Mouse (Mus musculus): ENCODE data around the gene Sh3bp2. TPM values are rescaled to one million over a fixed set of nuclear protein-coding genes. Genes with fewer than 3 reads are reported as not detected.
A peak's percentile ranks its signal among the peaks of the same experiment; 100 is the strongest.

Gene Sh3bp2
- polyA plus RNA-seq, 1 experiment, result 132 TPM

DNA sequence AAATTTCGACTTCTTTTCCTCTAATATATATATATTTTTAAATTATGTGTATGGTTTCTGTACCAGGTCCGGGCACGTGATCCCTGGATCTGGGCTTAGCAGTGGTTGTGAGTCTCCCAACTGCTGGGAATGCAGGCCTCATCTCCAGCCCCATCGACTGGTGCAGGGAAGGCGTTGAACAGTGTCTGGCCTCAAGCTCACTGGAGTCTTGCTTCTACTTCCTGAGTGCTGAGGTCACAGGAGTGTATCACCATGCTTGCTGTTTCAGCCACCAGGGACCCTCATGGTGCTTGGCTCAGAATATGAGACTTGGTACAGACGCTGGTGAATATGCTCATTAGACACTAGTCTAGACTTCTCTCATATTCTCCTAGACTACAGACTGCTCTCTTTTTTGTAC, 67.0 kb downstream of the Sh3bp2 start:
- no peak overlapping the region for H3K4me3 ChIP-seq (ENCODE audit: insufficient read depth, low read length)
- TF ChIP-seq POLR2A (IDR thresholded peaks at IDR 0.05; ENCODE audit: borderline replicate concordance, low read depth, low read length) (no peak), CTCF (IDR thresholded peaks at IDR 0.05; ENCODE audit: low read depth, low read length) (no peak)
- H3K27ac ChIP-seq (ENCODE audit: insufficient read depth, low read depth, low read length), result no peak overlapping the region
- peaks cover 12% of the 10 kb centered on the region for H3K4me1 ChIP-seq (ENCODE audit: control insufficient read depth, insufficient read depth, low read length)

DNA sequence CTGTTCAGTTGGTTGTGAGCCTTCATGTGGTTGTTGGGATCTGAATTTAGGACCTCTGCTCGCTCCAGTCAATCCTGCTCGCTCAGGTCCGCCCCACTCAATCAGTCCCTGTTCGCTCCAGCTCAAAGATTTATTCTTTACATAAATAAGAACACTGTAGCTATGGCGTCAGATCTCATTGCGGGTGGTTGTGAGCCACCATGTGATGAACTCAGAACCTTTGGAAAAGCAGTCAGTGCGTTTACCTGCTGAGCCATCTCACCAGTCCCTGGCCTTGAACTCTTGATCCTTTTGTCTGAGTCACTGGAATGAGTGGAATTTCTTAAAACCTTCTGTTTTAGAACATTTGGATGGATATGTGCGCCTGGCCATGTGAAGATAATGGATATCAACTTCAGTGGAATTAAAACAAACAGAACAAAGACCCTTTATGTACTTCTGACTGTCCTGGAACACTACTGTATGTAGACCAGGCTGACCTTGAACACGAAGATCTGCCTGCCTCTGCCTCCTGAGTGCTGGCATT, 67.6 kb downstream of the Sh3bp2 start:
- H3K27ac ChIP-seq (ENCODE audit: insufficient read depth, low read depth, low read length), result no peak overlapping the region
- no peak overlapping the region for H3K4me3 ChIP-seq (ENCODE audit: insufficient read depth, low read length)
- TF ChIP-seq POLR2A (IDR thresholded peaks at IDR 0.05; ENCODE audit: borderline replicate concordance, low read depth, low read length), result no peak
- no peak for TF ChIP-seq CTCF (IDR thresholded peaks at IDR 0.05; ENCODE audit: low read depth, low read length)
- H3K4me1 ChIP-seq (ENCODE audit: control insufficient read depth, insufficient read depth, low read length), result peaks cover 12% of the 10 kb centered on the region

DNA sequence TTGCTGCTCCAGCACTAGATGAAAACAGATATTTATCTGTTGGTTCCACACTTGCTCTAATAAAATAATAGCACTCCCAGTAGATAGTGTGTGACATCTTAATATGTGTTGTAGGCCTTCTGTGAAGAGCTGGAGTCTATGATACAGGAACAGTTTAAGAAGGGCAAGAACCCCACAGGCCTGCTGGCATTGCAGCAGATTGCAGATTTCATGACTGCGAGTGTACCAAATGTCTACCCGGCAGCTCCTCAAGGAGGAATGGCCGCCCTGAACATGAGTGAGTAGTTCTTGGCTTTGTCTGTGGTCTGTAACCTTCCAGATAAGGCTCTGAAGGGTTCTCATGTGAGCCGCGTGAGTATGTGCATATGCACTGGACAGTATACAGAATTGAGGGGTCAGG, 78.9 kb downstream of the Sh3bp2 start:
- no peaks in the 10 kb centered on the region for H3K4me1 ChIP-seq (ENCODE audit: control insufficient read depth, insufficient read depth, low read length)
- no peak for TF ChIP-seq POLR2A (IDR thresholded peaks at IDR 0.05; ENCODE audit: borderline replicate concordance, low read depth, low read length)
- no peak for TF ChIP-seq CTCF (IDR thresholded peaks at IDR 0.05; ENCODE audit: low read depth, low read length)
- no peak overlapping the region for H3K4me3 ChIP-seq (ENCODE audit: insufficient read depth, low read length)
- H3K27ac ChIP-seq (ENCODE audit: insufficient read depth, low read depth, low read length), result no peak overlapping the region

DNA sequence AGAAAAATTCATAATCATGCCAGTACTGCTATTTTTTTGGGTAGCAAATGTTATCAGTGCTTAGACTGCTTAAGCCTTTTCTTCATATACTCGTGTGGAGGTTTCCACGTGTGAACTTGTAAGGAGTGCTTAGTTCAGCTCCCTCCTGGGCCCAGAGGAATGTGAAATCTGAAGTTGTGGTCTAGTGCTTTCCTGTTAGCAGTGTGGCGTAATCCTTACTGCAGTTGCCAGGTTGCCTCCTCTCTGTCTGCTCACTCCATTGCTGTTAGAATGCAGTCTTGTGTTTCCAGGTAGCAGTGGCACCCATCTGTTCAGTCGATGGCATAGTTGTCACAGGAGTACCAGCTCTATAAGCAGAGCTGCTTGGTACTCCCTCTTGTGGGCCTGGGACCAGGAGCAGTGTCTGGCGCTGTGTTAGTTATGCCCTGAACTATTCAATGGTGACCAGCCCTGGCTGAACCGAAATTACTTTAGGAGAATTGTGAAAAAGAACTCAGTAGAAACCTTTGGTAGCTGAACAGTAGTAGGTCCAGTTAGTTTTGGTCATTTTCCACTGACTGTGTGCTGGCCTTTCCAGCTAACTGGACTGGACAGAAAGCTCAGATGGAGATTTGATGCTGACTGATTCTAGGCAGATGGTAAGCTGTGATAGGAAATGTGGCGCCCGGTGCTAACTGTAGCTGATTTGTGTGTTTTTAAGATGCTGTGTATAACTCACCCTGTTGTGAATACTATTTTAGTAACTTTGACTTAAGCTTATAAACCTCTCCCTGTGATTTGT, 81.7 kb downstream of the Sh3bp2 start:
- Histone ChIP-seq H3K4me1 (ENCODE audit: control insufficient read depth, insufficient read depth, low read length) (no peaks in the 10 kb centered on the region), H3K4me3 (ENCODE audit: insufficient read depth, low read length) (no peak overlapping the region), H3K27ac (ENCODE audit: insufficient read depth, low read depth, low read length) (no peak overlapping the region)
- TF ChIP-seq POLR2A (IDR thresholded peaks at IDR 0.05; ENCODE audit: borderline replicate concordance, low read depth, low read length), result no peak
- TF ChIP-seq CTCF (IDR thresholded peaks at IDR 0.05; ENCODE audit: low read depth, low read length), result 0 out of 2 replicates have a peak, but pooled peaks have one; percentile 5

DNA sequence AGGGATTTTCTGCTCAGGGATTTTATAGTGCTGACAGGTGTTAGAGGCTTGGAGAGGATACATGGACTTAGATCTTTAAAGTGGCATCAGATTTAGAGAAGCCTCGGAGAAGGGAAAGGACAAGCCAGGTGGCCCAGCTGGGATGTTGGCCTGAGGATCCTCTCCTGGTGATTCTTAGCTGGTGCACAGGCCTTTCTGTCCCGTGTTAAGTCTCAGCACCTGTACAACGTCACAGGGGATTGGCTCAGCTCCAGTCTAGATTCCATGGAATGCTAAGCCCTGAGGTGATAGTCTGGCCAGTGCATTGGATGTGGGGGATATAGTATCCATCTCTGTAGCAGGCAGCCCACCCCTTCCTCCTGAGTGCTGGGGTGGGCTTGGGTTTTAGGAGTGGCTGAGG, 82.6 kb downstream of the Sh3bp2 start:
- H3K27ac ChIP-seq (ENCODE audit: insufficient read depth, low read depth, low read length), result no peak overlapping the region
- TF ChIP-seq CTCF (IDR thresholded peaks at IDR 0.05; ENCODE audit: low read depth, low read length) (no peak), POLR2A (IDR thresholded peaks at IDR 0.05; ENCODE audit: borderline replicate concordance, low read depth, low read length) (no peak)
- no peak overlapping the region for H3K4me3 ChIP-seq (ENCODE audit: insufficient read depth, low read length)
- H3K4me1 ChIP-seq (ENCODE audit: control insufficient read depth, insufficient read depth, low read length), result no peaks in the 10 kb centered on the region

DNA sequence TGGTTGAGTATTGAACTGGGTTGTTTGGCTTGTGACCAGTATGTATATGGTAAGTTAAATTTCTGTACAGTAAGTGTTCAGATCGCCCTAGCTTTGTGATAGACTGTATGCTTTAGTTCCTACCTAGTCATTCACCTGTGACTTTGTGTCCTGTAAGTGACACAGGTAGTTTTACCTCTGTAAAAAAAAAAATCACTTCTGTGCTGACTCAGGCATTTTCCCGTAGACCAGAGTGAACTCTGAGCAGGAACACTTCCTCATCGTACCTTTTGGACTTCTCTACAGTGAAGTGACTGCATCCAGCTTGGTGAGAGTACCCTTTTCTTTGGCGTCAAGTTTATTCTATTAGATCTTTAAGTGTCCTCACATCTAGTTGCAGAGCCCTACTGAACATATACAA, 84.3 kb downstream of the Sh3bp2 start:
- Histone ChIP-seq H3K4me3 (ENCODE audit: insufficient read depth, low read length) (no peak overlapping the region), H3K4me1 (ENCODE audit: control insufficient read depth, insufficient read depth, low read length) (no peaks in the 10 kb centered on the region), H3K27ac (ENCODE audit: insufficient read depth, low read depth, low read length) (no peak overlapping the region)
- no peak for TF ChIP-seq POLR2A (IDR thresholded peaks at IDR 0.05; ENCODE audit: borderline replicate concordance, low read depth, low read length)
- TF ChIP-seq CTCF (IDR thresholded peaks at IDR 0.05; ENCODE audit: low read depth, low read length), result no peak

Other genes starting within 250 kb of the Sh3bp2 start
- gene Zfyve28, start 237.4 kb upstream of the Sh3bp2 start, polyA plus RNA-seq (2012; ENCODE audit: insufficient read depth, insufficient read length, missing spikeins), result 41.2 and 50.9 TPM in 2 replicates
- gene Cfap99, start 237.2 kb upstream of the Sh3bp2 start, polyA plus RNA-seq (2012; ENCODE audit: insufficient read depth, insufficient read length, missing spikeins), result not detected in 2 replicates
- 60.3 and 66.4 TPM in 2 replicates for gene Rnf4, start 189.5 kb upstream of the Sh3bp2 start, polyA plus RNA-seq (2012; ENCODE audit: insufficient read depth, insufficient read length, missing spikeins)
- 20.2 and 21.9 TPM in 2 replicates for gene Fam193a, start 155.9 kb upstream of the Sh3bp2 start, polyA plus RNA-seq (2012; ENCODE audit: insufficient read depth, insufficient read length, missing spikeins)
- 34.2 and 43.9 TPM in 2 replicates for gene Tnip2, start 11.8 kb upstream of the Sh3bp2 start, polyA plus RNA-seq (2012; ENCODE audit: insufficient read depth, insufficient read length, missing spikeins)
- gene Add1, start 47.8 kb downstream of the Sh3bp2 start, polyA plus RNA-seq (2012; ENCODE audit: insufficient read depth, insufficient read length, missing spikeins), result 120 and 122 TPM in 2 replicates
- 34.6 and 47.4 TPM in 2 replicates for gene Mfsd10, start 111.4 kb downstream of the Sh3bp2 start, polyA plus RNA-seq (2012; ENCODE audit: insufficient read depth, insufficient read length, missing spikeins)
- gene Nop14, start 134.3 kb downstream of the Sh3bp2 start, polyA plus RNA-seq (2012; ENCODE audit: insufficient read depth, insufficient read length, missing spikeins), result 19.2 and 21.9 TPM in 2 replicates
- gene Grk4, start 134.5 kb downstream of the Sh3bp2 start, polyA plus RNA-seq (2012; ENCODE audit: insufficient read depth, insufficient read length, missing spikeins), result 4.8 and 7.7 TPM in 2 replicates
- gene Htt, start 235.9 kb downstream of the Sh3bp2 start, polyA plus RNA-seq (2012; ENCODE audit: insufficient read depth, insufficient read length, missing spikeins), result 21.9 and 24.7 TPM in 2 replicates